Mouse (Mus musculus) C2C12 (cell line): ENCODE results near the gene Zfp280b.

Source experiments
- CEBPB ChIP-seq: IDR thresholded peaks from one replicate; pipeline ENCODE4 v1.6.1; 2011; ENCODE audit warnings: low read depth, mild to moderate bottlenecking, control low read depth, moderate library complexity
- CTCF ChIP-seq: IDR thresholded peaks from one replicate; pipeline ENCODE4 v1.5.1; 2011; ENCODE audit not compliant: control insufficient read depth, insufficient read depth, insufficient read length
- FOSL1 ChIP-seq: IDR thresholded peaks from one replicate; pipeline ENCODE4 v1.8.0; 2011; ENCODE audit warnings: mild to moderate bottlenecking, low read length; ENCODE audit not compliant: poor library complexity, insufficient read depth, severe bottlenecking
- MAX ChIP-seq: IDR thresholded peaks from one replicate; pipeline ENCODE4 v1.6.1; 2011; ENCODE audit warnings: mild to moderate bottlenecking, control low read depth
- MYOD1 ChIP-seq: IDR thresholded peaks from one replicate; pipeline ENCODE4 v1.6.1; 2011; ENCODE audit warnings: low read depth; ENCODE audit not compliant: control insufficient read depth, insufficient read length
- MYOG ChIP-seq: IDR thresholded peaks from one replicate; pipeline ENCODE4 v1.6.1; 2011; ENCODE audit not compliant: control insufficient read depth, insufficient read length; ENCODE audit errors: extremely low read depth
- USF1 ChIP-seq: IDR thresholded peaks from one replicate; pipeline ENCODE4 v1.6.1; 2011; ENCODE audit warnings: low read depth, mild to moderate bottlenecking, control low read depth, moderate library complexity

DNA sequence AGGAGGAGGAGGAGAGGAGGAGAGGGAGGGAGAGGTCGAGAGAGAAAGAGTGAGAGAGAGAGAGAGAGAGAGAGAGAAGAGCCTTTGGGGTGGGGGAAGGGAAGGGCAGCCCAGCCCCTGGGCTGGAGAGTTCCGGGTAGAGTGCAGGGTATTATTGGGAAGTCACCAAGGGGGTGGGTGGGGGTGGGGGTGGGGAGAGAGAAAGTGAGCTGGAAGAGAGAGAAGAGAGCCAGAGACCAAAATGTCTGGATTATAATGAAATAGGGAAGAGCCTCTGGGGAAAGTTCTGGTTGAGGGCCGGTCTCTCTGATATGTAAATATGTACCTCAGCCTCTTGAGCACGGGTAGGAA is 4.5 kb upstream of the Zfp280b start:
- TF ChIP-seq FOSL1, result no peak
- no peak for TF ChIP-seq CTCF
- TF ChIP-seq MYOG, result no peak
- no peak for TF ChIP-seq MYOD1
- no peak for TF ChIP-seq MAX
- TF ChIP-seq USF1, result no peak
- TF ChIP-seq CEBPB, result no peak
